Mouse (Mus musculus): ENCODE data around the gene Pogk.
A peak's percentile ranks its signal among the peaks of the same experiment; 100 is the strongest.

Pogk gene

GRCm38 (mm10) chr1:166379013-166379629, 30.5 kb downstream of the Pogk start, which contains the start of gene Tada1:
Tada1 (plus strand) TSS chr1:166379097.
- DNase-seq (ENCODE audit: low spot score), result peak; percentile 94

DNA sequence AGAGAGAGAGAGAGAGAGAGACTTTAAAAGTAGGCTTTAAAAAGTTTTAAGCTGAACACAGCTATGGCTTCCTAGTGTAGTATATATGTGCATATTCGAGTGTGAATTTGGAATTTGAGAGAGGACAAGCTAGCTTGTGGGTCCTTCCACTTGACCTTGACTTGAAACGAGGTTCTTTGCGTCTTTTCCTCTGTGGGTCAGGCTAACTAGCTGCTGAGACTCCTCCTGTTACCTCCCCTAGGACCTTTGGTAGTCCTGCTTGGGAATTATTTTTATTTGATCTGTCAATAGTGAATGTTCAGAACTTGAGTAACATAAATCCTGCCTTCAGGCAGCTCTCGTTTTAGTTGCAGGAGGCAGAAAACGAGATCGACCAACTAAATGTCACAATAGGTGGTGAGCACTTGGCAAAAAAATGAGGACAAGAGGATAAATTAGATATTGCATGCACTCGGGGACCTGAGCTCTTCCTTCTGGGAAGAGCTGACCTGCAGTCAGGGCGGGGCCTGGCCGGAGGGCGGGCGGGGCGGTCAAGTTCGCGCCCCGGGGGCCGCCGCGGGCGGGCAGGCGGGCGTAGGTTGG, 31.1 kb downstream of the Pogk start:
- DNase-seq (ENCODE audit: low spot score), result no peak

GRCm38 (mm10) chr1:166377171-166377570, 32.5 kb downstream of the Pogk start:
- DNase-seq (ENCODE audit: low spot score), result no peak

- DNase-seq (ENCODE audit: low spot score), result no peak
These were observed 46.5 kb downstream of the Pogk start for GRCm38 (mm10) chr1:166363122-166363521.

GRCm38 (mm10) chr1:166362659-166363058, 47.0 kb downstream of the Pogk start:
- DNase-seq (ENCODE audit: low spot score), result no peak

GRCm38 (mm10) chr1:166361842-166362241, 47.8 kb downstream of the Pogk start:
- no peak for DNase-seq (ENCODE audit: low spot score)

- no peak for DNase-seq (ENCODE audit: low spot score)
These were observed 48.8 kb downstream of the Pogk start for GRCm38 (mm10) chr1:166360896-166361295.

- DNase-seq (ENCODE audit: low spot score), result peak; percentile 90
These were observed 49.4 kb downstream of the Pogk start for GRCm38 (mm10) chr1:166360157-166360855.

DNA sequence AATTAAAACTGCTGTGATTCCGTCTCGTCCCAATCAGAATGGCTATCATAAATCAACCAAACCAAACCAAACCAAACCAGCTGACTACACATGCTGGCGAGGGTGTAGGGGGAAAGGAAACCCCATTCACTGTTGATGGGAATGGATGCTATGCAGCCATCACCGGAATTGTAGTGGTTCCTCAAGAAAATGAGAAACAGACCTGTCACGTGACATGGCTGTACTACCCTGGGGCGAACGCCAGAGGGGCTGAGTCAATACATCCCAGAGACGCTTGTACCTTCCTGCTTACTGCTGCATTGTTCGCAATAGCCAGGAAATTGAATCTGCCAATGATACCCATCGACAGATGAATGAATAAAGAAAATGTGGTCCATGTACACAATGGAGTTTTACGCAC, 59.9 kb downstream of the Pogk start:
- no peak for DNase-seq (ENCODE audit: low spot score)

DNA sequence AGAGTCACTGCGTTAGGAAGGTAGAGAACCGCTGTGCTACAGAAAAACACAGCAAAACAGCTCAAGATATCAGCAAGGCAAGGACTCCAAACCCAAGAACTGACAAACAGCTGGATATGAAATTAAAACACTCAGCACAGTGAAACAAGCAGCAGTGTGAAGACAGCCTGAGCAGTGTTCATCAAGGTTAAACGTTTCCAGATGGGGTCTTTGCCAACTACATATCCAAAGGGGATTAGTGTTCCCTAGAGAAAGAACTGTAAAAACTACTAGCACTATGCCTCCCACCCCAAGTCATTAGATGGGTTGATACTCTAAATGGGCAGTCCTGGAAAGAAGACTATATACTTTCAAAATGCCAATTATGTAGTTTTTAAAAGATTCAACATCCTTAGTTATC, 60.3 kb downstream of the Pogk start:
- DNase-seq (ENCODE audit: low spot score), result no peak

DNA sequence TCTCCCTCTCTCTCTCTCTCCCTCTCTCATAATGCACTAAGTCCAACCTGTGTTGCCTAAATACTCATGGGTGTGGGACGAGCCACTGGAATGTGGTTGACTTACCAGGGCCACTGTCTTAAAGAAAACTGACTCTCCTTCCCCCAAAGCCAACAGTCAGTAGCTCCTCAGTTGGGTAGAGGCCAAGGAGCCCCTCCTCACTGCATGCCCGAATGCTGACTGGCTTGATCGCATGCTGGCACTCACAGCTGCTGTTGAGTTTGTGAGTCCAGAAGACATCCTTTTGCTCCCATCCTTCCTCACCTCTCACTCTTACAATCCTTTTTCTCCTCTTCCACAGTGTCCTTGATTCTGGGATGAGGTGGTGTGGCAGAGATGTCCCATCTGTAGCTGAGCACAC, 62.8 kb downstream of the Pogk start:
- DNase-seq (ENCODE audit: low spot score), result no peak

DNA sequence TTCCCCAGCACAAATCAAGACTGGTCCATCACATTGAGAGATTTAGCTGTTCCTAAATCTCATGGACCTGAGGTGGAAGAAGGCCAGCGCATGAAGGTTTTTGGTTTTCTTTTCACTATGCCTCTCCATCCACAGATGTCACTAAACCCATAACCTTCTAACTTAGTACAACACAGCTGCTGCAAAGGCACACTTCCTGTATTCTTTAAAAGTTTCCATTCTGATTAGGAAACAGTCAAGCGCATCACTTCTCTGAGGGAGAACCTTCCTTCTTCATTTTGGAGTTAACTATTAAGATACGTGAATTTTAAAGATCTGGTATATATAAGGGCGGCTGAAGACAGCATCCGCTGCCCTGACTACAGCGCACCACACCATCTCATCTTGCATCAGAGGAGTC, 64.1 kb downstream of the Pogk start:
- DNase-seq (ENCODE audit: low spot score), result no peak

GRCm38 (mm10) chr1:166344300-166345077, 65.2 kb downstream of the Pogk start:
- peak; percentile 44 for DNase-seq (ENCODE audit: low spot score)

DNA sequence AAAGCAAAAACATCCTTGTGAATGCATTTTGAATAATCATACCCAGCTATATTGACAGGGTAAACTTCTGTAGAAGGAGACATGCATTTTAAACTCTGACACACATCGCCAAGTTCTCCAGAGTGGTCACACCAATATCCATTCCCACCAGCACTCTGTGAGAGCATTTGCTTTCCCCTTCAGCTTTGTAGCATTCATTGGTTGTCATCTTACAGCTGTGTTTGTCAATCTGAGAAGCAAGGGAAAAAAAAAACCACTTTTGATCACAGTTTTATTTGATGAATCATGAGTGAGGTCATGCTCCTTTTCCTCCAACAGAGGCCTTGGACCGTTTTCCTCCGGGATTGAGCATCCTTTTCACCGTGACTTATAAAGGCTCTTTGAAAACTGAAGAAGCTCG, 66.1 kb downstream of the Pogk start:
- no peak for DNase-seq (ENCODE audit: low spot score)

DNA sequence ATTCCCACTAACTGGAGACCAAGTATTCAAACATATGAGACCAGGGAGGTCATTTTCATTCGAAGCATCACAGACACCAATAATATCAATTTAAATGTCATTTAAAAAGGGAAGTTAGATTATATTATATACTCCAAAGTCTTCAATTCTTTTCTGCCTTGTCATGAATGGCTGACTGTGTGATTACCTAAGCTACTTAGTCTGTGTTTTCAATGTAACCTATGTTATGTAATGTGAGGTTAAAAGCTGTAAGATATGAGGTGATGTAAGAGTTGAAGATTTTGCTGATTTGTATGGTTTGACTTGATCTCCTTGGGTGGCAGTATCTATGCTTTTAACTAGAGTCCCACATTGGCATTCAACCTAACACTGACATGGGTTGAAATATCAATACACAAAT, 67.1 kb downstream of the Pogk start:
- DNase-seq (ENCODE audit: low spot score), result no peak

DNA sequence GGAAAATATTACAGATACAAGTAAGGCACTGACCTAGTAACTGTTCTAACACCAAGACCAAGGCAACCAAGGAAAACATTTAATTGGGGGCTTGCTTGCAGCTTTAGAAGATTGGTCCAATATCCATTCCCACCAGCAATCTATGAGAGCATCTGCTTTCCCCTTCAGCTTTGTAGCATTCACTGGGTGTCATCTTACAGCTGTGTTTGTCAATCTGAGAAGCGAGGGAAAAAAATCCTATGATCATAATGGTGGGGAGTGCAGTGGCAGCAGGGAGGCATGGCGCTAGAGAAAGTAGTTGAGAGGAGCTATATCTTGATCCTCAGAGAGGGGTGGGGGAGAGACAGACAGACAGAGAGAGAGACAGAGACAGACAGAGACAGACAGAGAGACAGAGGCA, 67.6 kb downstream of the Pogk start:
- DNase-seq (ENCODE audit: low spot score), result no peak

DNA sequence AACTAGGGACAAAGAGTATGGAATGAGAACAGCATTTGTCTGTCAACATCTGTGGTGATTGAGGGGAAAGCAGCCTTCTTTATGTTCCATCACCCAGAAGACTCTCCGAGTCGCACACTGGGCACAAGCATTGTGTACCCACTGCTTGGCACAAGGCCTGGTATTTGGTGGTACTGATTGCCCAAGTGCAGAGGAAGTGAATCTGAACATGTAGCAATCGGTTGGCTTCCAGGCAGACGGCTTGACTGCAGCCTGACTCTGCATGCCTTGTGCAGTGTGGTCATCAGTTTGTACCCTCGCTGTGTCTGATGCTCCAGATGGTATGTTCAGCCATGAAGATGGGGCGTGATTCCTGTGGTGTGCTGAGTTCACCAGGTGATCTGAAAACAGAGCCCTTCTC, 70.6 kb downstream of the Pogk start:
- DNase-seq (ENCODE audit: low spot score), result peak; percentile 68

All from layer of hippocampus, adult 11-12 months (tissue).